Mouse (Mus musculus) lung, embryonic 15.5 days (tissue): ENCODE measurements around the gene Fut2. TPM values are rescaled to one million over a fixed set of nuclear protein-coding genes. Genes with fewer than 3 reads are reported as not detected.
A peak's percentile ranks its signal among the peaks of the same experiment; 100 is the strongest.
"Not testable (repeated sequence)": the region's sequence is repeated elsewhere in the genome, so short reads cannot be mapped to it uniquely, and the experiment has no call there.

Experiments used
- ATAC-seq: fragments of 200-750 bp; cut with Nextera tagmentation; 2 replicates; pipeline ENCODE4 v1.8.0; 2017; ENCODE audit warnings: moderate number of reproducible peaks, borderline replicate concordance; ENCODE audit not compliant: low FRiP score, low TSS enrichment; ENCODE audit errors: extremely low read depth
- H3K27ac ChIP-seq: fragments of 300-500 bp; sonication (generic); 2 replicates; pipeline ENCODE4 v1.5.1; 2015; ENCODE audit warnings: moderate library complexity, mild to moderate bottlenecking, inconsistent platforms
- H3K27me3 ChIP-seq: fragments of 300-500 bp; sonication (generic); 2 replicates; pipeline ENCODE4 v1.6.1; 2015; ENCODE audit warnings: inconsistent platforms
- H3K36me3 ChIP-seq: fragments of 300-500 bp; sonication (generic); 2 replicates; pipeline ENCODE4 v1.6.1; 2015; ENCODE audit warnings: inconsistent platforms
- H3K4me1 ChIP-seq: fragments of 300-500 bp; sonication (generic); 2 replicates; pipeline ENCODE4 v1.6.1; 2015; ENCODE audit warnings: inconsistent platforms
- H3K4me2 ChIP-seq: fragments of 300-500 bp; sonication (generic); 2 replicates; pipeline ENCODE4 v1.6.1; 2015; ENCODE audit warnings: inconsistent platforms, mild to moderate bottlenecking, moderate library complexity
- H3K4me3 ChIP-seq: fragments of 300-500 bp; sonication (generic); 2 replicates; pipeline ENCODE4 v1.5.1; 2015; ENCODE audit warnings: mild to moderate bottlenecking, inconsistent platforms
- H3K9ac ChIP-seq: fragments of 300-500 bp; sonication (generic); 2 replicates; pipeline ENCODE4 v1.6.1; 2015; ENCODE audit warnings: inconsistent platforms
- H3K9me3 ChIP-seq: fragments of 300-500 bp; sonication (generic); 2 replicates; pipeline ENCODE4 v1.6.1; 2016; ENCODE audit warnings: inconsistent platforms
- WGBS: fragments of 180-500 bp; shearing (Covaris S2); methylation state at CpG from one replicate; pipeline ENCODE4 v1.1.7; 2015; 5-methylcytosine and 5-hydroxymethylcytosine counted together
- polyA plus RNA-seq: library from polyadenylated mRNA; unstranded; fragments of >200 nt; fragmentation: Nextera tagmentation; extraction: Ambion mirVana; gene quantifications from 2 replicates; pipeline ENCODE4 v1.2.1, GENCODE M21; 2015

Fut2 gene
- polyA plus RNA-seq, 1 experiment from 2014 or later: 0.57 TPM

- no peak for ATAC-seq
- H3K4me3 ChIP-seq: no peak overlapping the region
- H3K27me3 ChIP-seq: no peaks in the 10 kb centered on the region
- no peak overlapping the region for H3K4me2 ChIP-seq
- H3K9me3 ChIP-seq: no peaks in the 10 kb centered on the region
- WGBS: 72% methylated on average over 11 of the region's 11 CpGs
- no peak overlapping the region for H3K27ac ChIP-seq
- H3K9ac ChIP-seq: no peak overlapping the region
- H3K4me1 ChIP-seq: peaks cover 17% of the 10 kb centered on the region
- no peaks in the 10 kb centered on the region for H3K36me3 ChIP-seq
Observed at GRCm38 (mm10) chr7:45660746-45661478, 5.3 kb downstream of the Fut2 start.

DNA sequence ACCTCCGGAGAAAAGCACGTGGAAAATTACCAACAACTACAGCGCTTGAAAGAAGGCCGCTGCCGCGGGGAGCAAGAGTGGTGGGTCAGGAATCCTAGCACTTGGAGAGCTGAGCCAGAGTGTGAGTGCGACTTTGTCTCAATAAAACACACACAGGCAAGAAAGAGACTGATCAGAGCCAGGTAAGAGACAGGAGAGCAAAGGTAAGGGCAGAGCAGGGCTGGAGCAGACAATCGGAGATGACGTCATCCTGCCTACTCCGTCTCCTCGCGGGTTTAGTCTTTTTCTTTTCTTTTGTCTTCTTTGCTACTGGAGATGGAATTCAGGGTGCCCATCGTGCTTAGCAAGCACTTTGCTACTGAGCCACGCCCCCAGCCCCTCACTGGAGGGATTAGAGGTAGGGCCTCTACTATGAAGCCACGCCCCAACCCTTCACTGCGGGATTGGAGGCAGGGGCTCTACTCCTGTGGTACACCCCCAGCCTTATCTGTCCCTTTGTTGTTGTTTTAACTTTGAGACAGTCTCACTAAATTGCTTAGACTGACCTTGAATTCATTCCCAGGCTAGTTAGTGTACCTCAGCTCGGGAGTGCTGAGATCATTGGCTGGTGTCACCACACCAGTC lies 11.7 kb downstream of the Fut2 start:
- no peaks in the 10 kb centered on the region for H3K27me3 ChIP-seq
- peak overlapping the region; percentile 12; the same call in 1 of the 2 replicates for H3K4me3 ChIP-seq
- H3K9me3 ChIP-seq: no peaks in the 10 kb centered on the region
- H3K27ac ChIP-seq: no peak overlapping the region
- no peak overlapping the region for H3K9ac ChIP-seq
- 26% methylated on average over 17 of the region's 17 CpGs for WGBS
- peak; percentile 46; the same call in 1 of the 2 replicates for ATAC-seq
- peaks cover 7% of the 10 kb centered on the region for H3K4me1 ChIP-seq
- no peaks in the 10 kb centered on the region for H3K36me3 ChIP-seq
- peak overlapping the region; percentile 50 for H3K4me2 ChIP-seq

DNA sequence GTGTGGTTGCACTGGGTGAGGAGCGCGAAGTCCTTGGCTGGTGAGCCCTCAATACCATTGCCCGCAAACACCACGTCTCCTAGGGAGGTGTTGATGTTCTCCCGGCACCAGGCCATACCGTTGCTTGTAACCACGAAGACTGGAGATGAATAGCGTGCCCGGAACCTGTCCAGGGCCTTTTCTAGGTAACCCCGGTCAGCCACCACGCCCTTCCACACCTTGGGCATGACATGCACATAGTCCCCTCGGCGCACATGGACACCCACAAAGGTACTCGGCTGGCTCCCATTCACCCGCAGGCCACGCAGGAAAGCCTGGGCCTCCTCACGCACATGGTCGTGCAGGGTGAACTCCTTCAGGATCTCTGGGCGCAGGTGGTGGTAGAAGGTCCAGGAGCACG lies 15.7 kb downstream of the Fut2 start:
- H3K4me3 ChIP-seq, ATAC-seq, H3K9me3 ChIP-seq, H3K4me1 ChIP-seq, H3K27me3 ChIP-seq, H3K27ac ChIP-seq, H3K9ac ChIP-seq, H3K36me3 ChIP-seq, H3K4me2 ChIP-seq: not testable (repeated sequence)
- 89% methylated on average over 20 of the region's 20 CpGs for WGBS

DNA sequence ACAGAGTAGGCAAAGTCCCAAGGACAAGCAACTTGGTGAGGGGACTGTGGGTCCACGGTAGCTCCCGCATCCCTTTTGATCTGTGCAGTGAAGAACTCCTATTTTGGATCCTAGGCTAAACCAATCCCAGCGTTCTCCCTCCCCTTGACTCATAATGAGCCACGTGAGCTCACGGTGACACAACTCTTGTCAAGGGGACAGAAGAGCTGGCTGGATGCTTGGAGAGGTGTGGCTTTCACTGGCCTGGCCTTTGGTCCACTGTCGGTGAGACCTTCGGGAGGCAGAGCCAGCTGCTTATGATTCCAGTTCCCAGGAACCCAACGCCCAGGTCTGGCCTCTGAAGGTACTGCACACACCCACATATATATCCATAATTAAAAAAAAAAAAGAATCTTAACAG lies 16.8 kb downstream of the Fut2 start:
- Histone ChIP-seq H3K27me3 (no peaks in the 10 kb centered on the region), H3K36me3 (no peaks in the 10 kb centered on the region), H3K9ac (no peak overlapping the region), H3K4me3 (no peak overlapping the region), H3K9me3 (no peaks in the 10 kb centered on the region), H3K4me2 (no peak overlapping the region), H3K4me1 (peaks cover 10% of the 10 kb centered on the region), H3K27ac (no peak overlapping the region)
- no peak for ATAC-seq
- WGBS: 73% methylated on average over 8 of the region's 8 CpGs

DNA sequence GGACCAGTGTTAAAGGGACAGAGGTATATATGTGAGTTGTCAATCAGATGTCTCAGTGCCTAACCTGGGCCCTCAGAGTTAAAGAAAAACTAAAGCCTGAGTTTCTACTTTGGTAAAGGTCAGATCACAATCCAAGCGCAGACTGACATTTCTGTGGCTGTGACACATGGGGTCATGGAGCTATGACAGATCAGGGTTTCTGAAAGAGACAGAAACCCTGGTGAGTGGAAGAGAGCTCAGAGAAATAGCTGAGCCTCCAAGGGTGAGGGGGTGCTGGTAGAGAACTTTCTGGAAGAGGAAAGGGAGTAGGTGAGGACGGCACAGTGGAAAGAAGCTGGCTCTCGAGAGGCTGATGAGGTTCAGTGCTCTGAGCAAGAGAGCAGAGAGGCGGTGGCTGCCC lies 19.5 kb downstream of the Fut2 start:
- no peak for ATAC-seq
- Histone ChIP-seq H3K36me3 (no peaks in the 10 kb centered on the region), H3K27ac (no peak overlapping the region), H3K9me3 (no peaks in the 10 kb centered on the region), H3K4me2 (no peak overlapping the region), H3K9ac (no peak overlapping the region), H3K4me1 (peaks cover 28% of the 10 kb centered on the region), H3K27me3 (no peaks in the 10 kb centered on the region), H3K4me3 (no peak overlapping the region)
- 73% methylated on average over 4 of the region's 4 CpGs for WGBS

GRCm38 (mm10) chr7:45645591-45645971 lies 20.6 kb downstream of the Fut2 start:
- Histone ChIP-seq H3K36me3 (no peaks in the 10 kb centered on the region), H3K4me3 (no peak overlapping the region), H3K9me3 (no peaks in the 10 kb centered on the region), H3K27me3 (no peaks in the 10 kb centered on the region), H3K4me1 (peaks cover 39% of the 10 kb centered on the region), H3K9ac (no peak overlapping the region), H3K27ac (no peak overlapping the region), H3K4me2 (no peak overlapping the region)
- 81% methylated on average over 7 of the region's 7 CpGs for WGBS
- no peak for ATAC-seq

DNA sequence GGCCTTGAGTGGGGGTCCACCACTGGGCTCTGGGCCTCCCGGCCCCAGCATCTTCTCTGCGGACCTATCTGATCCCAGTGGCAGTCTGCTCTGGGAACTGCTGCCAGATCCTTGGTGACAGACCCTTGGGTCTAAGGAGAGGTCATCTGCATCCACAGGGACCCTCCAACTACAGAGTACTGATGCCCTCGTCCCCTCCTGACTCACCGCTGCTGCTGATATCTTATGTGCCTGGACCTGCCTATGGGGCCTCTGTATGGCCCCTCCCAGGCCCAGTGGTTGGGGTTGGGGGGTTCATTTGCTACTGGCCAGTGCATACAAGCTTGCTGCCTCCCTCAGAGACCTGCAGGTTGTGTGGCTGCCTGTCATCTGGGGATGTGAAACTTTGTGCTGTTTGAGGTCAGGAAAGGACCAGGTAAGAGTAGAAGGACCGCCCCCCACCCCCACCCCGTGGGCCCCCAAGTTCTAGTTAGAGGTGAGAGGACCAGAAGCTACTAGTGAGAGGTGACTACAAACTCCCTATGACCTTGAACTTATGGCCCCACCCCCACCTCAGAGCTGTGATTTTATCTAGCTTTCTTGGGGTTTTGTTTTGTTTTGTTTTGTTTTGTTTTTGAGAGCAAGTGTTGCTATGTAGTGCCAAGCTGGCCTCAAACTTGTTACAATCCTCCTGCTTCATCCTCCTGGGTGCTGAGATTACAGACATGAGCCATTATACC lies 21.2 kb downstream of the Fut2 start:
- Histone ChIP-seq H3K4me3 (no peak overlapping the region), H3K9me3 (no peaks in the 10 kb centered on the region), H3K9ac (no peak overlapping the region), H3K4me1 (peaks cover 44% of the 10 kb centered on the region), H3K36me3 (no peaks in the 10 kb centered on the region), H3K27ac (no peak overlapping the region), H3K27me3 (no peaks in the 10 kb centered on the region), H3K4me2 (peak overlapping the region; percentile 84)
- ATAC-seq: no peak
- 68% methylated on average over 6 of the region's 6 CpGs for WGBS

DNA sequence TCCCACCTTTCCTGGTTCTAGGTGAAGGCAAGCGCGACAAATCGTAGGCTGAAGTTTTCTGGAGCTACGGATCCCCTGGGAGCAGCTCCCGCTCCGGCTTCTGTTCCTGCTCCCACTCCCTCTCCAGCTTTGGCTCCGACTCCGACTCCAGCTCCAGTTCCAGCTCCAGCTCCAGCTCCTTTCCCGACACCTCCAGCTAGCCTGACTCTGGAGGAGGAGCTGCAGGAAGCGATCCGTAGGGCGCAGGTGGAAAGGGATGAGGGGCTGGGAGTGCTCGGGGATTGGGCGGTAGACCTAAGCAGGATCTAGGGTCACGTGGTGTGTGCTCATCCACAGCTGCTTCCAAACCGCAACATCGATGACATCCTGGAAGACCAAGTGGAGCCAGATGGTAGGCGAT lies 22.0 kb downstream of the Fut2 start:
- H3K27me3 ChIP-seq: no peaks in the 10 kb centered on the region
- WGBS: 9% methylated on average over 18 of the region's 18 CpGs
- peak overlapping the region; percentile 48 for H3K4me3 ChIP-seq
- ATAC-seq: peak; percentile 5; the same call in 1 of the 2 replicates
- no peaks in the 10 kb centered on the region for H3K9me3 ChIP-seq
- peaks cover 50% of the 10 kb centered on the region for H3K4me1 ChIP-seq
- H3K27ac ChIP-seq: peak overlapping the region; percentile 62
- H3K36me3 ChIP-seq: no peaks in the 10 kb centered on the region
- H3K4me2 ChIP-seq: peak overlapping the region; percentile 84
- peak overlapping the region; percentile 34; the same call in 1 of the 2 replicates for H3K9ac ChIP-seq

DNA sequence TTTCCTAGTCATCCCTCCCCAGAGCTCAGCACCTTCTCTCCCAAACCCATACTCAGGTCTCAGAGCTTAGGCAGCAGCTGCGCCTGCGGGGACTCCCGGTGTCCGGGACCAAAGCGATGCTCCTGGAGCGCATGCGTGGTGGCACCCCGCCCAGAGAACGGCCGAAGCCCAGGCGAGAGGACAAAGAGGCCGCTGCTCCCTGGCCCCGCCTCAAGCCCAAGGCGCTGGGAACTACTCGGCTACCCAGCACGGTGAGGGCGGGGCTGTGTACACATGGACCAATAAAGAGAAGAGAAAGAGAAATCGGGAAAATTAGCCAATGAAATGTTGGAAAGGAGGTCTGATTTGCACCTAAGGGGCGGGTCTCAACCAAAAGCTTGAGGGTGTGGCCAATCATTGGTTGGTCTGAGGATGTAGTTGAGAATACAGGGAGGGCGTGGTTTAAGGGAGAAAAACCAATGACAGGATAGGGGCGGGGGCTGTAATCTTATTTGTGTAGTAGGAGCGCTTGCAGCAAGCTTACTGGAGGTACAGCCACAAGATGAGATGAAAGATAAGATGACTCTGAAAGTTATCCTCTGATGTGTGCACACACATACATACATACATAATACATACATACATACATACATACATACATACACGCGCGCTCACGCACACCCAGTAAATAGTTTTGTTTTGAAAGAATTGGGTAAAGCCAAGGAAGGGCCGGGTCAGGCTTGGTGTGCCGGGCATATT lies 22.6 kb downstream of the Fut2 start:
- Histone ChIP-seq H3K4me3 (peak overlapping the region; percentile 48), H3K27me3 (no peaks in the 10 kb centered on the region), H3K9ac (peak overlapping the region; percentile 66), H3K4me2 (peak overlapping the region; percentile 84), H3K36me3 (no peaks in the 10 kb centered on the region), H3K27ac (peak overlapping the region; percentile 88), H3K4me1 (peaks cover 50% of the 10 kb centered on the region), H3K9me3 (no peaks in the 10 kb centered on the region)
- 3% methylated on average over 28 of the region's 28 CpGs for WGBS
- peak; percentile 94 for ATAC-seq

DNA sequence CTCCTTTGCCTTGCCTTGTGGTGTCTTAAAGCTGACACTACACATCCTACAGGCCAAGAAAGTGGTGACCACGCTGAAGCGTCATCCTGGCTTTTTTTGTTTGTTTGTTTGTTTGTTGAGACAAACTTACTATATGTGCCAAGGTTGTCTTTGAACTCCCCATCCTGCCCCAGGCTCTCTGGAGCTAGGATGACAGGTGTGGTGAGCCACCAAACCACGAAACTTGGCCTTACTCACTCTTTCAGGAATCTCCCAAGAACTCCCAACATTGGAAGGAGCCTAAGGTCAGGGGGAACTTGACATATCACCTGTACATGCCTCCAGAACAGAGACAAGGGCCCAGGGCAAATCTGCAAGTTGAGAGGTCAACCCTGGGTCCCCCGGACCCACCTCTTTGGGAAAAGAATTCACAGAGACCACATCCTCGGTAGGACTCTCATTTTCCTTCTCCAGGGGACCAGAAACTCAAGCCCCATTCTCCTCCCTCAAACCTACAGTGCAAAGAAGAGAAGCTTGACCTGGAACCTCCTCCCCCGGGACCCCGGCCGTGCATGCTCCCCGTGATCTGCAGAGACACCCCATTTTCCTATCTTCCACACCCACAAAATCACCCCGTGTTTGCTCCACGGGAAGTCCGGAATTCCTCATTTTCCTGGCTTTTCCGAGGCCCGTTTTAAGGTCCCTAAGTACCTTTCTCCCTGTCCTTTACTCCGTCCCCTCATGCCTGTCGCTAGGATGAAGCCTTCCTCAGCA lies 23.5 kb downstream of the Fut2 start:
- peaks cover 59% of the 10 kb centered on the region for H3K4me1 ChIP-seq

DNA sequence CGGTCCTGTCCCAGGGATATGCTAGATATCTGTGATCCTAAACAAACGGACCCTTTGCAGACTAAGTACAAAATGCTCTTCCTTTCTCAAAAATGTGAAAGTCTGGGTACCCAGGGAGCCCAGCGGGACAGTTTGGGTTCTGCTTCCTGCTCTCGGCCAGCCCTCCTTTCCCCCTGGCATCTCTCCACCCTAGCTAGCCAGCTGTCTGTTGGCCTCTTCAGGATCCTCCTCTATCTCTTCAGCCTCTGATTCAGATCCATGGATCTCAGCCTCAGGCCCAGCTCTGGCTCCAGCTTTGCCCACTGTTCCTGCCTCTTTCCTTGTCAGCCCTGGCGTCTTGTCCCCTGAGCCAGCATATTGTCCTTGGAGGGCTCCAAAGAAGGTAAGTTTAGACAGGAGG lies 24.1 kb downstream of the Fut2 start:
- Histone ChIP-seq H3K9me3 (no peaks in the 10 kb centered on the region), H3K4me3 (peak overlapping the region; percentile 48), H3K36me3 (peaks cover 1% of the 10 kb centered on the region; the same call in 1 of the 2 replicates), H3K9ac (peak overlapping the region; percentile 66), H3K4me2 (peak overlapping the region; percentile 84), H3K27me3 (no peaks in the 10 kb centered on the region), H3K4me1 (peaks cover 60% of the 10 kb centered on the region), H3K27ac (peak overlapping the region; percentile 61)
- ATAC-seq: no peak
- 69% methylated on average over 5 of the region's 5 CpGs for WGBS

More for the DNA sequence above, 23.5 kb downstream of the Fut2 start:
- H3K9ac ChIP-seq: peak overlapping the region; percentile 66
- no peak for ATAC-seq
- H3K27me3 ChIP-seq: no peaks in the 10 kb centered on the region
- peak overlapping the region; percentile 84 for H3K4me2 ChIP-seq
- no peaks in the 10 kb centered on the region for H3K36me3 ChIP-seq
- peak overlapping the region; percentile 48 for H3K4me3 ChIP-seq
- H3K27ac ChIP-seq: peak overlapping the region; percentile 88
- 29% methylated on average over 16 of the region's 16 CpGs for WGBS
- no peaks in the 10 kb centered on the region for H3K9me3 ChIP-seq
